Mouse (Mus musculus) adrenal gland (tissue): ENCODE data around the gene Rpl27a.

Experiments
- intact Hi-C: fragments of 180-260 bp; cut with DNase I; formaldehyde crosslinking; loops from one replicate; pipeline ENCODE4 v1.15.1; 2025

Gene Rpl27a

GRCm38 (mm10) chr7:109524763-109525162, 5.8 kb downstream of the Rpl27a start:
- intact Hi-C loops: no loop called here

GRCm38 (mm10) chr7:109525740-109526663, 7.1 kb downstream of the Rpl27a start:
- intact Hi-C loops: no loop called here

- intact Hi-C loops: no loop called here
These were observed 8.6 kb downstream of the Rpl27a start for GRCm38 (mm10) chr7:109527536-109527935.

GRCm38 (mm10) chr7:109528356-109528755, 9.4 kb downstream of the Rpl27a start:
- intact Hi-C loops: loop anchor here (2.0 kb wide), 2 partner anchors 90 to 190 kb away; no protein-coding TSS in a partner anchor

- intact Hi-C loops: loop anchor here (2.0 kb wide), 2 partner anchors 89 to 189 kb away; no protein-coding TSS in a partner anchor
These were observed 10.8 kb downstream of the Rpl27a start for GRCm38 (mm10) chr7:109529741-109530140.

GRCm38 (mm10) chr7:109531501-109531900, 12.6 kb downstream of the Rpl27a start:
- intact Hi-C loops: no loop called here

- intact Hi-C loops: no loop called here
These were observed 13.7 kb downstream of the Rpl27a start for GRCm38 (mm10) chr7:109532691-109533090.

- intact Hi-C loops: no loop called here
These were observed 14.2 kb downstream of the Rpl27a start for GRCm38 (mm10) chr7:109533129-109533528.

- intact Hi-C loops: no loop called here
These were observed 14.9 kb downstream of the Rpl27a start for GRCm38 (mm10) chr7:109533888-109534287.

GRCm38 (mm10) chr7:109534921-109535320, 16.0 kb downstream of the Rpl27a start:
- intact Hi-C loops: no loop called here

- intact Hi-C loops: no loop called here
These were observed 17.6 kb downstream of the Rpl27a start for GRCm38 (mm10) chr7:109536451-109536946.

GRCm38 (mm10) chr7:109540902-109541301, 22.0 kb downstream of the Rpl27a start:
- intact Hi-C loops: no loop called here

GRCm38 (mm10) chr7:109541609-109542363, 22.8 kb downstream of the Rpl27a start:
- intact Hi-C loops: no loop called here

GRCm38 (mm10) chr7:109542364-109542628, 23.3 kb downstream of the Rpl27a start:
- intact Hi-C loops: no loop called here

GRCm38 (mm10) chr7:109544792-109545191, 25.8 kb downstream of the Rpl27a start:
- intact Hi-C loops: no loop called here

- intact Hi-C loops: no loop called here
These were observed 26.5 kb downstream of the Rpl27a start for GRCm38 (mm10) chr7:109545255-109545993.

- intact Hi-C loops: no loop called here
These were observed 27.2 kb downstream of the Rpl27a start for GRCm38 (mm10) chr7:109546186-109546585.

- intact Hi-C loops: no loop called here
These were observed 27.8 kb downstream of the Rpl27a start for GRCm38 (mm10) chr7:109546726-109547125.

GRCm38 (mm10) chr7:109559536-109559935, 40.6 kb downstream of the Rpl27a start:
- intact Hi-C loops: no loop called here

- intact Hi-C loops: loop anchor here (5.0 kb wide), 1 partner anchor 56 kb away; no protein-coding TSS in a partner anchor
These were observed 42.7 kb downstream of the Rpl27a start for GRCm38 (mm10) chr7:109561466-109562153.

GRCm38 (mm10) chr7:109562154-109562599, 43.2 kb downstream of the Rpl27a start:
- intact Hi-C loops: loop anchor here (5.0 kb wide), 1 partner anchor 55 kb away; no protein-coding TSS in a partner anchor
